Mouse (Mus musculus): ENCODE results near the gene Gm37240. TPM values are rescaled to one million over a fixed set of nuclear protein-coding genes. Genes with fewer than 3 reads are reported as not detected.

Gm37240 gene
- polyA plus RNA-seq, 1 experiment from 2014 or later, result 1.1 TPM

DNA sequence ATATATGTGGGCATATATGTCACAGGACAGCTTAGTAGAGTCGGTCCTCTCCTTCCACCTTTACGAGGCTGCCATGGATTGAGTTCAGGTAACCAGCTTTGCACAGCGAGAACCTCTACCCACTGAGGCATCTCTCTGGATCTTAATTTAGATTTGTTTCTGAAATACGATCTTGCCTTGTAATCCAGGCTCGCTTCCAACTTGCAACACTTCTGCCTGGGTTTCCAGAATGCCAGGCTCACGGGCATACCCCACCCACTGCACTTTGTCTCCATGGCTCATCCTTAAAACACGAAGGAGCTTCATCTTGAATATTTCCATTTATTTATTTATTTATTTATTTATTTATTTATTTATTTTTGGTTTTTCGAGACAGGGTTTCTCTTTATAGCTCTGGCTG lies 202.0 kb downstream of the Gm37240 start:
- Histone ChIP-seq H3K36me3 (no peaks in the 10 kb centered on the region), H3K4me1 (no peaks in the 10 kb centered on the region), H3K27me3 (replicated peaks) (no peaks in the 10 kb centered on the region), H3K27ac (no peak overlapping the region), H3K9ac (no peak overlapping the region), H3K4me2 (replicated peaks) (no peak overlapping the region), H3K4me3 (no peak overlapping the region), H3K9me3 (no peaks in the 10 kb centered on the region)
- WGBS, result 92% methylated on average over 8 of the region's 8 CpGs
- no peak for ATAC-seq (ENCODE audit: low FRiP score, low read depth)

DNA sequence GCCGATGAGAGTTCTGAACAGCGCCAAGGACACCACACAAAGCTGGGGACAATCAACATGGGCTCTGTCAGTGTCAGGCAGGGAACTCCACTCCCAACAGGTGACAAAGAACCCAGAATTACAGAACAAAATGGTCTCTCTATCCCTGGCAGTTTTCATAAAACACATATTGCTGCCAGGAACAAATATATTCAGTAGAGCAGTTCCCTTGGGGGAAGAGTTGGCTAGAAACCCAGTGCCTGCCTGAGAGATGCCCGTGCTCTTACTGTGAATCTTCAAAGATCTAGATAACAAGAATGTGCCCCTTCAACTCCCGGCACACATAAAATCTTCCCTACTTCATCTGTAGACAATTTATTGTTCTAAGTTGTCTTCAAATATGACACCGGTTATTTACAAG lies 203.7 kb downstream of the Gm37240 start:
- Histone ChIP-seq H3K27me3 (replicated peaks) (no peaks in the 10 kb centered on the region), H3K4me2 (replicated peaks) (no peak overlapping the region), H3K4me1 (no peaks in the 10 kb centered on the region), H3K9me3 (no peaks in the 10 kb centered on the region), H3K36me3 (no peaks in the 10 kb centered on the region), H3K27ac (no peak overlapping the region), H3K4me3 (no peak overlapping the region), H3K9ac (no peak overlapping the region)
- ATAC-seq (ENCODE audit: low FRiP score, low read depth), result no peak
- 95% methylated on average over 5 of the region's 5 CpGs for WGBS

DNA sequence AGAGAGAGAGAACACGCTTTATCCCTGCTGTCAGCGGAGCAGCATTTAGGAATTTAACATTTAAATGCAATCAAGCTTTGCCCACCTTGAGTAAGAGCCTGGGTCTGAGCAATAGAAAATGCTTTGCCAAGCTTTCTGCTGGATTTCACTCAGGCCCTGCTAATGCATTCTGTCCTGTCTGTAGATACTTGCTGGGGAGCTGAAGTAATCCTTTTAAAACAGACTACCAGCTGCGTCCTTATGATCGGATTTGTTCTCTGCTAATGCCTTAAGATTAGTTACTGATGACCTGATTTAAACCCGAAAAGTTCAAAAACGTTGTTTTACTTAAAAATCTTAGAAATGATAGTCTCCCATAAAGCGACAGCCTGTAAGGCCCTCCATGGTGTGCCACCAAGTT lies 206.2 kb downstream of the Gm37240 start:
- no peaks in the 10 kb centered on the region for H3K4me1 ChIP-seq
- no peaks in the 10 kb centered on the region for H3K27me3 ChIP-seq (replicated peaks)
- H3K9ac ChIP-seq, result no peak overlapping the region
- H3K4me3 ChIP-seq, result no peak overlapping the region
- 91% methylated on average over 7 of the region's 7 CpGs for WGBS
- no peak for ATAC-seq (ENCODE audit: low FRiP score, low read depth)
- no peak overlapping the region for H3K4me2 ChIP-seq (replicated peaks)
- H3K27ac ChIP-seq, result no peak overlapping the region
- H3K9me3 ChIP-seq, result no peaks in the 10 kb centered on the region
- no peaks in the 10 kb centered on the region for H3K36me3 ChIP-seq

DNA sequence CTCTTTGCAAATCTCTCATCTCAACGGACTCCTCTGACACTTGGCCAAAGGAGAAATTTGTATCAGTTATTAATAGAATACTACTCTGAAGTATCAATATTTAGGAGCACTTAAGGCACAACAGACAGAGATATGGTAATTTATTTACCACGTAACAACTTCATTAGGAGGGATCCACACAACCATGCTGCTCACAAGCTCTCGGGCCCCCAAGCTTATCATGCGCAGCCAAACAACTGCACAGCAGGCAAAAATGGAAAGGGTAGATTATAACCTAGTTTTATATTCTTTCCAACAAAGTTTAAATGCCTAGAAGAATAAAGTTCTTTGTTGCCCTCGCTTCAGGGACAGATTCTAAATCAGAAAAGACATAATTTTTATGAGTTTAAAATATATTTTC lies 207.4 kb downstream of the Gm37240 start:
- Histone ChIP-seq H3K4me2 (replicated peaks) (no peak overlapping the region), H3K36me3 (no peaks in the 10 kb centered on the region), H3K9ac (no peak overlapping the region), H3K4me3 (no peak overlapping the region), H3K27ac (no peak overlapping the region), H3K27me3 (replicated peaks) (no peaks in the 10 kb centered on the region), H3K4me1 (no peaks in the 10 kb centered on the region), H3K9me3 (no peaks in the 10 kb centered on the region)
- WGBS, result 88% methylated on average over 5 of the region's 5 CpGs
- no peak for ATAC-seq (ENCODE audit: low FRiP score, low read depth)

DNA sequence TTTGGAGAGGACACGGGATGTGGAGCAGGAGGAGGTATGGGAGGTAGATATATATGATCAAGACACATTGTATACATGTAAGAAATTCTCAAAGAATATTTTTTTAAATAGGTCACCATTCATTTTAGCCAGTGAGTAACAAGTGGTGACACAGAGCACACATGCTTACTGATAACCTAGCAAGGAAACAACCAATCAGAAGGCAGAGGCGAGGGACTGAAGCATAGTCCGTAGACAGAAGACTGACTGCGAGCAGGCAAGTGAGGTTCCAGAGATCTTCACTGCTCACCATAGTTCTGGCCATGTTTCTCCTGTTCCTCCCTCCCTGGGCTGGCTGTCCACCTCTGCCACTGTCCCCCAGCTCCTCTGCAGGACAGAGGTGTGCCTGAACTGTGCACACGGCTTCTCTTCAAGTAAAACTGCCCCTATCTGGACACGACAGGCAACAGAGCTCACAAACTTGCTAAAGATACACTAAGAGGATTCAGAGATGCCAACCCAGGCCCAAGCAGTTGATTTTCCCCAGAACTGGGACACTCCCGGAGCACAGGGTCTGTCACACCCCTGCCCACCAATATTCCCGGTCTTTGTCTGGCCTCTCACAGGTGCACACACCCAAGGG lies 207.9 kb downstream of the Gm37240 start:
- no peaks in the 10 kb centered on the region for H3K4me1 ChIP-seq
- no peaks in the 10 kb centered on the region for H3K9me3 ChIP-seq
- no peak overlapping the region for H3K4me3 ChIP-seq
- WGBS, result 84% methylated on average over 8 of the region's 8 CpGs
- no peak overlapping the region for H3K27ac ChIP-seq
- no peak overlapping the region for H3K9ac ChIP-seq
- H3K27me3 ChIP-seq (replicated peaks), result no peaks in the 10 kb centered on the region
- H3K4me2 ChIP-seq (replicated peaks), result no peak overlapping the region
- no peaks in the 10 kb centered on the region for H3K36me3 ChIP-seq
- no peak for ATAC-seq (ENCODE audit: low FRiP score, low read depth)

DNA sequence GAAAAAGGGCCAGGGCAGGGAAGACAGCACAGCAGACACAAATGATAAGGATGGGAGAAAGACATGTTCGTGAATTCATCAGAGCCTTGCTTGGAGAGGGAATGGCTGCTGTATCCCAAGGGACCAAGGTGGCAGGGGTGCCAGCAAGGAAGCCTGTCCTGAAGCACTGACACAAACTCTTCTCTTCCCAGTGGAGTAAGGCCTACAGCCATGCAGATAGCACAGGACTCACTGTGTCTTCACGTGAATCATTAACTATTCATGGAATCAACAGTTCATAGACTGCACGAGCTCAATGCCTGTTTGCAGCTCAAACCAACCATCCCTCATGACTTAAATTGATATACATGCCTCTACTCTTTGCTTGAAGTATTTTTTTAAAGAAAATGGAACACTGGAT lies 209.4 kb downstream of the Gm37240 start:
- Histone ChIP-seq H3K9me3 (no peaks in the 10 kb centered on the region), H3K4me3 (no peak overlapping the region), H3K4me2 (replicated peaks) (no peak overlapping the region), H3K27me3 (replicated peaks) (no peaks in the 10 kb centered on the region), H3K27ac (no peak overlapping the region), H3K4me1 (no peaks in the 10 kb centered on the region), H3K9ac (no peak overlapping the region), H3K36me3 (no peaks in the 10 kb centered on the region)
- no peak for ATAC-seq (ENCODE audit: low FRiP score, low read depth)
- 70% methylated on average over 3 of the region's 3 CpGs for WGBS

DNA sequence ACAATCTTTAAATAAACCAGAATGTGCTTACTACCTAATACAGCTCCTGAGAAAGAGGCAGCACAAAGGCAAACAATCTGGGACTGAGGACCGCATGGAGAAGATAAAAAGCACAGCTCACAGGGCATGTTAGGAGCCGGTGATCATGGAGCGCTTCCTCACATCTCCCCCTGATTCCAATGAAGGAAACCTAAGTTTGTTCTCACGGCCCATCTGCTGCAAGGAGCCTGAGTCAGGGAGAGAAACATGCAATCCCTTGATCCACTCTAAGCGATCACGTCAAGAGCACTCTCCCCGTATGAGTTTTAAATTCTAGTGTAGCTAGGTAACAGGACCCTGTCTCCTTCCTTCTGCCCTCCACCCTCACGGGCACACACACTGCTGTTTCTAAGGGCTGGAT lies 210.2 kb downstream of the Gm37240 start:
- Histone ChIP-seq H3K27me3 (replicated peaks) (no peaks in the 10 kb centered on the region), H3K4me1 (no peaks in the 10 kb centered on the region), H3K27ac (no peak overlapping the region), H3K4me2 (replicated peaks) (no peak overlapping the region), H3K9ac (no peak overlapping the region), H3K9me3 (no peaks in the 10 kb centered on the region), H3K4me3 (no peak overlapping the region), H3K36me3 (no peaks in the 10 kb centered on the region)
- WGBS, result 88% methylated on average over 8 of the region's 8 CpGs
- ATAC-seq (ENCODE audit: low FRiP score, low read depth), result no peak

DNA sequence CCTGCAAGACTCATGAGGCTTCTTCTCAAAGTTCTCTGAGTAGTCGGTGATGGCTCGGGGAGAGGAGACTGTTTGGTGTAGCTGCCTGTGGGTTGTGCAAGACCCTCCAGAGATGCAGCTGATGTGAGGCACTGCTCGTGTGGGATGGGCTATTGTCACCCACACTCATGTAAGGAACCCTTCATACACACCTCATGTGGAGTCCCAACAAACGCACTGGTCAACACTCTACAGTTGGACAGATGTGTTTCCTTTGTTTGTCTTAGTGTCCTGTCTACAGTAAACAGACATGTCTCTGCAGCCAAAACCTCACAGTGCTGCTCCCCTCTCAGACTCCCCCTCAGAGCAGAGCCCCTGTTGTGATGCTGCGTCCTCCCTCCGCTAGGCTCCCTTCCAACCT lies 217.5 kb downstream of the Gm37240 start:
- ATAC-seq (ENCODE audit: low FRiP score, low read depth), result no peak
- H3K4me1 ChIP-seq, result no peaks in the 10 kb centered on the region
- H3K4me2 ChIP-seq (replicated peaks), result no peak overlapping the region
- WGBS, result 87% methylated on average over 6 of the region's 6 CpGs
- no peaks in the 10 kb centered on the region for H3K27me3 ChIP-seq (replicated peaks)
- no peaks in the 10 kb centered on the region for H3K36me3 ChIP-seq
- no peaks in the 10 kb centered on the region for H3K9me3 ChIP-seq
- H3K27ac ChIP-seq, result no peak overlapping the region
- H3K9ac ChIP-seq, result no peak overlapping the region
- H3K4me3 ChIP-seq, result no peak overlapping the region

DNA sequence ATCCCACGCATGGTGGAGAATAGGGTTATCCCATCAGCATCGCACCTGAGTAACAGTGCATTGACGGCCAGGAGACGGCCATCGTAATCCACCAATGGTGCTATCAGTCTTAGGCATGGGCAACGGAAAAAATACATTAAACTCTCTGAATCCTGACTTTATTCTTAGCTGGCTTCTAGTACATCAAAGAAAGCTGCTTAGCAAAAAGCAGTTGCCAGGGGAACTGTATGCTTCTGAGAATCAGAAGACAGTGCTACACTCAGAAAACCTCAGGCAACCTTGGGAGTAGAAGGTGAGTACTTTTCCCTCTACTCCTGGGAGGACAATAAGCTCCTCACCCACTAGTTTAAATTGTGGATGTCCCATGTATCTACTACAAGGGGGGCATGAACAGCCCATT lies 219.6 kb downstream of the Gm37240 start:
- Histone ChIP-seq H3K4me2 (replicated peaks) (no peak overlapping the region), H3K36me3 (no peaks in the 10 kb centered on the region), H3K27me3 (replicated peaks) (no peaks in the 10 kb centered on the region), H3K4me3 (no peak overlapping the region), H3K9ac (no peak overlapping the region), H3K27ac (no peak overlapping the region), H3K9me3 (no peaks in the 10 kb centered on the region), H3K4me1 (no peaks in the 10 kb centered on the region)
- ATAC-seq (ENCODE audit: low FRiP score, low read depth), result no peak
- WGBS, result 88% methylated on average over 6 of the region's 6 CpGs

DNA sequence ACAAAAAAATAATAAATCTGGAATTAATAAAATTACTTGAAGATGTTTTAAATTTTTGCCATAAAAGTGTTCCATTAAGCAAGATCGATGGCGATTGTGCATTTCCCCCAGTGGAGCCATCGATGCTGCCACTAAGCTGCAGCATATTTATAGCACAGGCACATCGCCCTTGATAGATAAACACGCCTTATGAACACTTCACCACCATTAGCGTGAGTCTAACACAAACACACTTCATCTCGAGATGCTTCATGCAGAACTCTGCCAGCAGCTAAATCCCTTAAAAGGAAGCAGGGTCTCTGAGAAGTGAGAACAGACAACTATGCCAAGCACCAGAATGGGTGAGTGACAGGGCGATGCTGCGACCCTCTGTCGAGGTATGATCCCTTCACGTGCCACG lies 220.6 kb downstream of the Gm37240 start:
- H3K36me3 ChIP-seq, result no peaks in the 10 kb centered on the region
- H3K9ac ChIP-seq, result no peak overlapping the region
- H3K27ac ChIP-seq, result no peak overlapping the region
- H3K27me3 ChIP-seq (replicated peaks), result no peaks in the 10 kb centered on the region
- 83% methylated on average over 12 of the region's 12 CpGs for WGBS
- H3K4me3 ChIP-seq, result no peak overlapping the region
- no peak for ATAC-seq (ENCODE audit: low FRiP score, low read depth)
- H3K9me3 ChIP-seq, result no peaks in the 10 kb centered on the region
- no peaks in the 10 kb centered on the region for H3K4me1 ChIP-seq
- no peak overlapping the region for H3K4me2 ChIP-seq (replicated peaks)

DNA sequence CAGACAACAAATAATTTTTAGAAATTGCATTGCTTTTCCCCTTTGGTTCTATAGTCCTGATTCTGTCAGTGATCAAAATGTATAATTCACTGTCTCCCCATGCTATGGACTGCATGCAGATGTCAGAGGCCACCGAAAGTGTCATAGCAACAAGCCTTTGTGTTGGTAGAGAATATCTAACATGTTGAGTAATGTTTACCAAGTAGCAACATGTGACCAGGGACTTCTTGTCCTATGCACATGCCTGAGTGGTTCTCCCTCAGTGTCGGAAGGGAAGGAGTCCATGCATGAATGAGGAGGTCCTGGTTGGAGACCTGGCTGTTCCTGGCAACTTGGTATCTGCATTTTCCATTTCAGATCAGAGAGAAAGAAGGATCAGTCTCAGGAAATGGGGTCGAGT lies 221.2 kb downstream of the Gm37240 start:
- 76% methylated on average over 3 of the region's 3 CpGs for WGBS
- H3K9me3 ChIP-seq, result no peaks in the 10 kb centered on the region
- ATAC-seq (ENCODE audit: low FRiP score, low read depth), result no peak
- no peak overlapping the region for H3K4me2 ChIP-seq (replicated peaks)
- H3K4me1 ChIP-seq, result no peaks in the 10 kb centered on the region
- no peak overlapping the region for H3K4me3 ChIP-seq
- no peak overlapping the region for H3K27ac ChIP-seq
- no peak overlapping the region for H3K9ac ChIP-seq
- no peaks in the 10 kb centered on the region for H3K36me3 ChIP-seq
- no peaks in the 10 kb centered on the region for H3K27me3 ChIP-seq (replicated peaks)

DNA sequence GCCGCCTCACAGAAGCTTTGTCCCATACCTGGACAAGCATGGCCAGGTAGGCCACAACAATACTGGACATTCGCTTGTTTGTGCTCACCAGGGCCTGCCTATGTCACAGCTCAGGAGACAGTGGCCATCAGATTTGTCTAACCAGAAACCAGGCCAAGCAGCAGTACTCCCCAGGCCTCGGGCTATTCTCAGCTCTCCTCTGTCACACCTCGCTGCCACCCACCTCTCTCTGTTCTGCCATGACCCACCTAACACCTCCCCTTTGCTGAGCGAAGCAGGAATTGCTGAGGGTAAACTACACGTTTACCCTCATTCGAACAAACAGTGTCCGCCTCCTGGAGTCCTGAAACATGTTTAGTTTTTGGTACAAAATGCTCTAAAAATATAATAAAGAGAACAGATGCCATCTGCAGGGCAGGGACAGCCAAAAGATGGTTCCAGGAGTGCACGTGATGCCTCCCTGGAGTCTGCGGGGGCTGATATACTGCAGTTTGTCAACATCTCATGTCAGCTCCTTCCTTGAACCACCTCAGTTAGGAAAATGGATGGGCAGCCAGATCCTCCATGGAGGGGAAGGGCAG lies 222.6 kb downstream of the Gm37240 start:
- H3K4me2 ChIP-seq (replicated peaks), result no peak overlapping the region
- H3K36me3 ChIP-seq, result no peaks in the 10 kb centered on the region
- H3K9ac ChIP-seq, result no peak overlapping the region
- H3K4me1 ChIP-seq, result no peaks in the 10 kb centered on the region
- H3K4me3 ChIP-seq, result no peak overlapping the region
- H3K9me3 ChIP-seq, result no peaks in the 10 kb centered on the region
- H3K27me3 ChIP-seq (replicated peaks), result no peaks in the 10 kb centered on the region
- H3K27ac ChIP-seq, result no peak overlapping the region
- ATAC-seq (ENCODE audit: low FRiP score, low read depth), result no peak
- WGBS, result 87% methylated on average over 10 of the region's 10 CpGs

DNA sequence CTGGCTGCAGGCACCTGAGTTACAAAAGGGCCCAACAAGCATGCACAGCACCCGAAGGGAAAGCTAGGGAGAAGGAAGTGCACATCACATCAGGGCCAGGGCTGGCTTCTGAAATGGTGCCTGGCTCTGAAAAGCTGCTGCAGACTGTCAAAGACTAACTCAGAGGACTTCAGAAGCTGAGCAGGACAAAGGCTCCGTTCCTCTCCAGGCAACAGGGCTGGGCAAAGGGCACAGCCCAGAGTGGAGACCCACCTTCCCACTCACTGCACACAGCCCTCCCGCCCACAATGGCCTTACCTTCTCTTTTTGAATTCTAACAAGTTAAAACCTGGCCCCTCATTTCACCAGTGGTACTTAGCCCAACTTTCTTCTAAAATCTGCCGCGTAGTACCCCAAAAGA lies 223.5 kb downstream of the Gm37240 start:
- Histone ChIP-seq H3K4me3 (no peak overlapping the region), H3K4me2 (replicated peaks) (no peak overlapping the region), H3K9me3 (no peaks in the 10 kb centered on the region), H3K9ac (no peak overlapping the region), H3K4me1 (no peaks in the 10 kb centered on the region), H3K36me3 (no peaks in the 10 kb centered on the region), H3K27me3 (replicated peaks) (no peaks in the 10 kb centered on the region), H3K27ac (no peak overlapping the region)
- WGBS, result 79% methylated on average over 5 of the region's 5 CpGs
- no peak for ATAC-seq (ENCODE audit: low FRiP score, low read depth)

Data from neural tube, embryonic 12.5 days (tissue).